Mouse (Mus musculus): ENCODE measurements around the gene Cdhr5.

Cdhr5 gene

DNA sequence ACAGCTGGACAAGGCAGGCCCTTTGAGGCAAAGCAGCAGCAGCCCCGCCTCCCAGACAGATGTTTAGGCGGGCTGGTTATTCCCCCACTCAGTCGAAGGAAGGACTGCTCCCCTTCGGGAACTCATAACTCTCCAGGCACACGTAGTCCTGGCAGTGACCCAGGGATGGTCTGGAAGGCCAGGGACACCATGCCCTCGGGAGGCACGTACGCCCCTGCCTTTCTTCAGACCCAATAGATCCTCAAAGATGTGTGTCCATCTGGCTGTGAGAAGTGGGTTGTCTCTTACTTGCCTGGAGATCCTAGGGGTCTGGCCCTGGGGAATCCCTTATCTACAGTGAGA lies 54.5 kb downstream of the Cdhr5 start:
- DNase-seq: no peak

DNA sequence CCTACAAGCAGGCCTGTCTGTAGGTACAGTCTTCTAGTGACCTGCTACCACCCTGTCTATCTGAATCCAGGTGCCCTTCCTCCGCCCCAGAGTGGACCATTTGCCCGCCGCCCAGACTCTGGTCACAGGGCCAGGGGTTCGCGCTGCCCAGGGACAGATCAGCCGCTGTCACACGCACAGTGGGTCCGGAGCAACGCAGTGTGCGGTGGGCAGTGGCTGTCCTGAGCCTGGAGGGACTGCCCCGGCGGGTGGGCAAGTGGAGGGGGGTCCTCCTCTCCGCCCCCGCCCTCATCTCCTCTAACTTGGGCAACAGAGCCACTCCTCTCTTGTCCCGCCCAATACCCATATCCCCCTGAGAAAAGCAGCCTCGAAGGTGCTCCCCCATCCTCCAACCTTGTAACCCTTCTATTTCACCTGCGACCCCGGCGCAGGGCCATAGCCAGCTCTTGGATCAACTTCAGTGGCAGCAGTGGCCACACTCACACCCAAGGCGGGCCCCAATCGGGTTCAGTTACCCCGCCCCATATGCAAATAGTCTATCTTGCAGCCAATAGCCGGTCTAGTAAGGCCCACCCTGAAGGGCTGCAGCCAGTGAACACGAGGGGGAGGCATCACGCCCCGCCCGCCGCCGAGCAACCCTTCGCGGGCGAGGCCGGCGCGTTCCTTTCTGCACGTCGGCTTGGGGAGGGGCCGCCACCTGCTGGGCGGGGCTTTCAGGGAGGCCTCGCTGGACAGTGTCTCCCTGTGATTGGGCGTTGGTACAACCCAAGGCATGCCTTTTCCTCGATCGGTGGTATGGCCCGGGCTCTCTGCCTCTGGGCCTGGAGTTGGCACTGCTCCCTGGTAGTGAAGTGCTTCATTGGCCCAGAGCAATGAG lies 55.1 kb downstream of the Cdhr5 start:
- peak; percentile 85 for DNase-seq

- DNase-seq: no peak
Measured at GRCm38 (mm10) chr7:141220377-141220776, 56.2 kb downstream of the Cdhr5 start.

DNA sequence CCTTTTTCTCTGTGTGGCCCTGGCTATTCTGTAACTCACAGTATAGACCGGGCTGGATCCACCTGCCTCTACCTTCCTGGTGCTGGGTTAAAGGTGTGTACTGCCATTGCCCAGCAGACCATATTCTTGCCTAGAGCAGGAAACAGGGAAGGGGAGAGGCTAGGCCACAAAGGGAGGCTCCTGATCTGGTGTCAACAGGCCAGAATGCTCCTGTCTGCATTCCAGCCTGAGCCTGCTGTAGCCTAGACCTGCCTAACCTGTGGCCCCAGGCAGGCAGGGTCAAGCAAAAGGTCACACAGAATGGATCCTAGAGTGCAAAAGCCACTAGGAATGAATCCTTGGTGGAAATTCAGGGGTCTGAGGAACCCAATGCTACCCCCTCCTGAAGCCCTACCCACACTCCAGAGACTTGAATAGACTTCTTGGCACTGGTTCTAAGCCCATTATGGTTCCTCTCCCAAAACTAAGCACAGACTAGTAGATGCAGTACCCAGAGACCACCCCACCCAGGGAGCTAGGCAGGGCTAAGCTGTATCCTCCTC lies 57.0 kb downstream of the Cdhr5 start:
- DNase-seq: no peak

Measured in cerebellum, adult 8-10 months (tissue).